Mouse (Mus musculus) hematopoietic stem cell, adult 5-6 weeks (primary cell): ENCODE data around the gene Nt5dc3. TPM values are rescaled to one million over a fixed set of nuclear protein-coding genes. Genes with fewer than 3 reads are reported as not detected.

Experiments
- ATAC-seq, 2 experiments: fragments of 125-278 bp in 1 of 2; replicated peaks in 1 of 2; 2 replicates each; pipeline ENCODE4 v1.8.0; 2016 to 2017; ENCODE audit warnings: inconsistent platforms in 2 of 2, mild to moderate bottlenecking in 2 of 2, moderate number of reproducible peaks in 2 of 2, low read depth in 1 of 2, moderate TSS enrichment in 1 of 2; ENCODE audit not compliant: low FRiP score in 2 of 2, poor library complexity in 2 of 2, severe bottlenecking in 2 of 2, insufficient read depth in 1 of 2, low TSS enrichment in 1 of 2
- total RNA-seq: library from RNA; stranded (forward); fragments of 172-1452, 232-1000 nt; gene quantifications from 2 replicates; pipeline ENCODE4 v1.2.3, GENCODE M21; 2017

Nt5dc3 gene
- total RNA-seq, 1 experiment from 2014 or later, result 5.9 TPM

- ATAC-seq, result no peak
These were observed 5.4 kb upstream of the Nt5dc3 start for GRCm38 (mm10) chr10:86773360-86773759.

DNA sequence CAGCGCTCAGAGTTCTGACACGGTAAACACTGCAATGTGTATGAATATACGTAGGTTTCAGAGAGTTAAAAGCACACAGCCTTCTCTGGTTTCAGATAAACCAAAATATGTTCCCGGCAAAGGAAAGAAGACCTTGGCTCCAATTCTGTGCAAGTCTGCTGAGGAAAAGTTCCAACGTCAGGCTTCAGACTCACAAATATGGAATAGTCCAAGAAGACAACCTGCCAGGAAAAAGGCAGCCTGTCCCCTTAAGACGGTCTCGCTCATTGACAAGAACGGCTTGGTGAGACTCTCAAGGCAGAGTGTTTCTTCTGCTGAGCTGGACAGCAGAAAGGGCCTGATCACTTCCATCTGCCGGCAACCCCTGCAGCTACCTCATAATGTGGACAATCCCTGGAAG, 2.5 kb upstream of the Nt5dc3 start:
- no peak for ATAC-seq

DNA sequence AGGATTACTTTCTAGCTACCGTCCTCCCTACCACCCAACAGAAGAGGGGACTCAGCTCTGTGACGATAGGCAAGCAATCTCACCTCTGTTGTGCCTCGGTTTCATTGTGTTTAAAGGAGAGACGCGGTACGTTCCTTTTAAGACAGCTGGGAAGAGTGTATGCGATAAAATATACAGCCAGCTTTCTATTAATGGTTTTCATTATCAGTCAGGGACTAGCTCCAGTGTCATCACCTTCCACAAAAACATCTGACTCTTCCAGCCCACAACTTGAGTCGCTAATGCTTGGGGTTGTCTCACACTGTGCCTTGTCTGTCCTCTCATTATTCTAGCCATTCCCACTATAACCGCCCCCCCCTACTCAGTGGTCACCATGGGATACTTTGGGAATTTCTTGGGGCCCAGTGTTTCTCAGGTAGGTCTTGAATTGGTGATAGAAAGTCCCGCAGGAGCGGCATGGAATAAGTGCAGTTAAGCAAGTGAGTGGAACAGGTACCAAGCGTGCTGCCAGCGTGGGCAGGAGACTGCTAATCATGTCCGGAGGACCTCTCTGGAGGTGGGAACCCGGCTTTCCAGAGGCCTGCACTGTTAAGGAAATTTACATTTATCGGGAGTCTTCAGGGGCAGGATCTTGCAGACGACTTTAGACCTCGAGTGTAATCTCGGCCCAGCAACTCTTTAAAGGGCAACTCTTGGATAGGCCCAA, 1.0 kb upstream of the Nt5dc3 start:
- ATAC-seq, result 0 out of 4 replicates have a peak, but pooled peaks of 1 of the 2 experiments have one; percentile 1

GRCm38 (mm10) chr10:86779117-86779755, 431 bp downstream of the Nt5dc3 start:
- ATAC-seq, result peak in 1 of 2 experiments; percentile 1; a peak in 1 of 4 replicates

DNA sequence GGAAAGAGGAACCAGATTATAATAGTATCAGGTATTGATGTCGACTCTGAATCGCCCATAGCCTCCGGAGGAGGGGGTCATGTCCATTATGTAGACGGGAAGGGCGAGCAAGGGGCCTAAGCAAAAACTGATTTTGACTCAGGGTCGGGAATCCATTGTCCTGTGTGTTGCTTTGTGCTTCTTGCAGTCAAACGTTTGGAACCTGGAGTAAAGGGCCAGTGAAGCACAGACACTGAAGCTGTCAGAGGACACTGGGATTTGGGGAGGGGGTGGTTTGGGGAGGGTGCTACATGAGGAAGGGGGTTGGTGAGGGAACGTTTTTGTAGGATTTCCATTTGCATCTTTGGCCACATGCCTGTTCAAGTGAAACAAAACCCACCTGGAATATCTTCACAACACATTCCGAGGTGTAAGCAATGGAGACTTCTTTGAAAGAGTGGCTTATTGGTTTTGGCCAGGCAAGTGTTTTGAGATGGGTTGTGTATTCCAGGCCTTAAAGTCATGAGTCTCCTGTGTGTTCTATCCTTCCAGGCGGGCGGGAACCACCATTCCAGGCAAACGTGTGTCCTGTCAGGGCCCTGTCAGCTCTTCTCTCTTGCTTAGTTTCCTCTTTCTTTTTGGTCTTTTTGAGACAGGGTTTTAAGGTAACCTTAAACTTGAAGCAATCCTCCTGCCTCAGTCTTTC, 1.2 kb downstream of the Nt5dc3 start:
- peak in 1 of 2 experiments; percentile 25; a peak in 1 of 4 replicates for ATAC-seq

- ATAC-seq, result no peak
These were observed 2.8 kb downstream of the Nt5dc3 start for GRCm38 (mm10) chr10:86781641-86782040.

- no peak for ATAC-seq
These were observed 3.9 kb downstream of the Nt5dc3 start for GRCm38 (mm10) chr10:86782656-86783055.

DNA sequence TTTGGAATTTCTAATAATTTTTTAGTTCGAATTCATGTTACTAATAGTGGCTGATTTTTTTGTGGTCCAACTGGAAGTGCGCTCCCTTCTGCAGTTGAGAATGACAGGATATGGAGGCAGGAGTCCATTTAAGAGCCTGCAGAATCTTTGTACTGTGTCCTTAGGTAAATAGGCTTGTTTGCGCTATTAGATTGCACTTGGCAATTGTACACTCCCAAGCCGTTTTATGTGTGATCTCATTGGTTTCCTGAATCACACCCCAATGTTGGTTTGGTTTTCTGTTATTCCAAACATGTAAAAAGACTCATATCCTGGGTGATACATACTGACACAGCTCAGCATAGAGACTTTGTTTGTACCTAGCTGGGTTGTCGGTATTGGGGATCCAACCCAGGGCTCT, 4.8 kb downstream of the Nt5dc3 start:
- ATAC-seq, result no peak

DNA sequence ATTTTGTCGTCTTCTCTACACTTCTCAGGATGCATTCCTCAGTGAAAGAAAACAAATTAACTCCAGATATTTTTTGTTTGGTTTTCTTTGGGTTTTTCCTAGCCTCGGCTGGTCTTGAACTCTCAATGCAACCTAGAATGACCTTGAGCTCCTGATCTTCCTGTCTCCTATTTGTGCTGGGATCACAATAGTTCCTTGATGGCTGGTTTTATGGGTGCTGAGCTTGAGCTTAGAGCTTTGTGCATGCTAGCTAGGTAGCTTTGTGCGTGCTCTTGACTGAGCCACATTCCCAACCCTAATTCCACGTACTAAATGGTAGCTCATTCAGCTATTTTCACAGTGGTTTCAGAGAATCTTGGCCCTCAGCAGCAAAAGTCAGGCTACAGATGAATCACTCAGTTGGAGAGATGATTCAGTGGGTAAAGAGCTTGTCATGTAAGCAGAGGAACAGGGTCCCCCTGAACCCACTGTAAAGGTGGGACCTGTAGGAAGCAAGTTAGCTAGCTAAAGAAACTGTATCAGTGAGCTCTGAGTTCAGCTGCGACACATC, 5.4 kb downstream of the Nt5dc3 start:
- ATAC-seq, result no peak

GRCm38 (mm10) chr10:86785396-86785795, 6.6 kb downstream of the Nt5dc3 start:
- no peak for ATAC-seq

DNA sequence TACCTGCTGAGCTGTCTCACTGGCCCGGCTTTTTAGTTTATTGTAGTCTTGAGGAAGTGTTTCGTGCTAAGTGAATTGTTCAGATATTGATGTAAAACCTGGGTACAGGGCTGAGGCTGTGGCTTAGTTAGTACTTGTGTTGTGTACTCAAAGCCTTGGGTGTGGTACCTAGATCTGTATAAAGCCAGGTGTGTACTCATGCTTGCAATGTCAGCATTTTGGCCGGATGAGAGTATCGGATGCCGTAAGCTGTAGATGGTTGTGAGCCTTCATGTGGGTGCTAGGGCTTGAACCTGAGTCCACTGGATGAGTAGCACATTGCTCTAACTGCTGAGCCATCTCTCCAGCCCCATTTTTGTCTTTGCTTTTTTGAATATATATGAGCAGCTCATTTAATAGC, 7.3 kb downstream of the Nt5dc3 start:
- no peak for ATAC-seq

DNA sequence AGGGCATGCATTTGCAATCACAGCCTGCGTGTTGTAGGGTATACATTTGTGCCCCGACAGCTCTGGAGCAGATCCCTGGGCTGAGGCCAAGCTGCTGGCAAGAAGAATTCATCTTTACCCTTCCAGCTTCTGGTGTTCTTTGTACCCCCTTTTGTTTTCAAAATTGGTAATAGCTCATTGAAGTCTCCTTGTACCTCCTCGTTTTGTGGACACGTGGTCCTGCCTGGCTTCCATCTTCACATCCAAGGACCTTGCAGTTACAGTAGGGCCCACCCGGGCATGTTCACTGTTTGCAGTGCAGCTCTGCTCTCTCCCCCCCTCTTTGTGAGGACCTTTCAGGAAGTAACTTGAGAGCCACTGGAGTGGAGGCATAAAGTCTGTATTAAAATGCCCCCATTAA, 9.4 kb downstream of the Nt5dc3 start:
- ATAC-seq, result no peak

- ATAC-seq, result no peak
These were observed 10.4 kb downstream of the Nt5dc3 start for GRCm38 (mm10) chr10:86789146-86789672.

GRCm38 (mm10) chr10:86791507-86792184, 12.8 kb downstream of the Nt5dc3 start:
- ATAC-seq, result no peak

DNA sequence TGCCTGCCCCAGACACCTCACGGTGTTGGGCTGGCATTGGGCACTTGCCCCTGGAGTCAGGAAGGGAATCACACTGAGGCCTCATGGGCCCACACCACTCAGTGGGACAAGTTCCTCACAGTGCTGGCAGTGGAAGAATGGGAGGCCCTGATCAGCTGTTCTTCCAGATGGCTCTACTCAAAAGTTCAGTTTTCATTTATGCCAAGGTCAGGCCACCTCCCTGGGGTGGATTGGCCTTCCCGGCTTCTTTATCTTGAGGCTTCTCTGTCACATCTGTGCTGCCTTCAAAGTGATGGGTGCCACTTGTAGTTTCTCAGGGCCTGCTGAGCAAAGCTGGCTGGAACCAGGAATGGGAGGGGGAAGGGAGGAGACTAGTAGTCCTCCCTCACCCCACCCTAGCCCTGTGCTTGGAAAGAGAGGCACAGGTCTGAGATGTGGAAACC, 14.7 kb downstream of the Nt5dc3 start:
- ATAC-seq, result no peak

- ATAC-seq, result no peak
These were observed 15.4 kb downstream of the Nt5dc3 start for GRCm38 (mm10) chr10:86794196-86794595.

- no peak for ATAC-seq
These were observed 16.2 kb downstream of the Nt5dc3 start for GRCm38 (mm10) chr10:86794794-86795535.
